Mouse (Mus musculus): ENCODE results near the gene Tbc1d16. TPM values are rescaled to one million over a fixed set of nuclear protein-coding genes. Genes with fewer than 3 reads are reported as not detected.

The Tbc1d16 gene
- polyA plus RNA-seq, 1 experiment = 1.2 TPM

GRCm38 (mm10) chr11:119215038-119215904 lies 13.0 kb downstream of the Tbc1d16 start:
- TF ChIP-seq POLR2A (IDR thresholded peaks at IDR 0.05; ENCODE audit: borderline replicate concordance, control insufficient read depth, low read depth, low read length) (no peak), CTCF (IDR thresholded peaks at IDR 0.05; ENCODE audit: control insufficient read depth, insufficient read depth, low read length) (no peak)
- H3K27ac ChIP-seq (ENCODE audit: control insufficient read depth, insufficient read depth, low read depth, low read length, poor library complexity) = no peak overlapping the region
- no peaks in the 10 kb centered on the region for H3K4me1 ChIP-seq (ENCODE audit: control insufficient read depth, insufficient read depth, low read length)
- WGBS = 8% methylated on average over 18 of the region's 18 CpGs
- H3K4me3 ChIP-seq (replicated peaks; ENCODE audit: control insufficient read depth, low read depth, low read length) = no peak overlapping the region

DNA sequence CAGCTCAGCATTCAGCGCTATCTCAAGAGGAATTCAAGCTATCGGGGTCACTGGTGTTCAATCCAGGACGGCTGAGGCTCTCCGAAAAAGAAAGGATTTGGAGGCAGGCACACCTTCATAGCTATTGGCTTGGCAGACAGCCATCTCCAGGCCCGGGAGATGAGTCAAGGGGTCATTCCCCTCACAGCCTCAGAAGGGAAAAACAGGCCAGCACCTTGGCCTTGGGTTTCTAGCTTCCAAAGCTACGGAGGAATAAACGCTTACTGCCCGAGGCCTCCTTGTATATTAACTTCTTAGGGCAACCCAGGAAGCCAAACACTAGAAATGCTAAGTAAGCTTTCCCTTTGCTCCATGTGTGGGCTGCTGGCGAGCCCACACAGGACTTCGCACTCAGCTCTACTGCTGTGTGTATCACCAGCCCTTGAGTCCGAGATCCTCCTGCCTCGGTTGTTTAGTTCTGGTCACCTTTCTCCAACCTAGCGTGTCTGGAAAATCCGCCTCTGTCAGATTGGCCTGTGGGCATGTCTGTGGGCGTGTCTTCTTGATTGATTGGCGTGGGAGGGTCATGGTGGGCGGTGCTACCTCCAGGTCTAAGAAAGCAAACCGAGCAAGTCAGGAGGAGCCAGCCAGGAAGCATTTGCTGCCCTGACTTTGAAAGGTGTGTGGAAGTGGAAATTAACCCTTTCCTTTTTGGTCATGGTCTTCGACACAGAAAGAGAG lies 15.0 kb downstream of the Tbc1d16 start:
- Histone ChIP-seq H3K27ac (ENCODE audit: control insufficient read depth, insufficient read depth, low read depth, low read length, poor library complexity) (no peak overlapping the region), H3K4me3 (replicated peaks; ENCODE audit: control insufficient read depth, low read depth, low read length) (no peak overlapping the region), H3K4me1 (ENCODE audit: control insufficient read depth, insufficient read depth, low read length) (no peaks in the 10 kb centered on the region)
- 79% methylated on average over 19 of the region's 19 CpGs for WGBS
- TF ChIP-seq CTCF (IDR thresholded peaks at IDR 0.05; ENCODE audit: control insufficient read depth, insufficient read depth, low read length) (no peak), POLR2A (IDR thresholded peaks at IDR 0.05; ENCODE audit: borderline replicate concordance, control insufficient read depth, low read depth, low read length) (no peak)

DNA sequence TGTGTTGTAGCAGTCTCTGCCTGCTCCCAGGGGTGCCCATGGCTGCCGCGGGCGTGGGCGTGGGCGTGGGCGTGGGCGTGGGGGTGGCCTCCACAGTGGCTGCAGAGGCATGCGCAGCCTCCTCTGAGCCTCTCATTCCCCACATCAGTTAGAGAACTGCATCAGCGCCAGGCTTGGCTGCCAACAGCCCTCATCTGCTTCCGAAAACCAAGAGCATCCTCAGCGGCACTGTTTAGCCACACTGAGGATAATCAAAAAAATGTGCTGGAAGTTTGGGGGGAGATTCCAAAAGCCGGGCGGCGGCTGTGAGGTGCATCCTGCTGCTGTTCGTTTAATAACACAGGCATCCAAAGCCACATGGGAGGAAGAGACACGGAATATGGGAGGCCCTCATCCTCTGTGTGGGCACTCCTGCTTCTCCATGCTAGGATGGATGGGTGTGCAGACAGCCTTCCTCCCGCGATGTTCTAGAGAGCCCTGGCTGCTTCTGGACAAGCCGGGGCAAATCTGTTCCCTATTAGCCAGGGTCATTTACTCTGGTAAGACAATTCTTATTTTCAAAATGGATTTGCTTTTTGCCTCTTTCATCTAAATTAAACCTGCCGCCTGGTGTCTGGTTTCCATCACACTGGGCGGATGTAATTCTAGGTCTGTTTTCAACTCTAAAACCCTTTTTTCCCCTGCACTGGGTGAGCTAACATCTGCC lies 16.5 kb downstream of the Tbc1d16 start:
- no peak overlapping the region for H3K4me3 ChIP-seq (replicated peaks; ENCODE audit: control insufficient read depth, low read depth, low read length)
- H3K4me1 ChIP-seq (ENCODE audit: control insufficient read depth, insufficient read depth, low read length) = no peaks in the 10 kb centered on the region
- TF ChIP-seq CTCF (IDR thresholded peaks at IDR 0.05; ENCODE audit: control insufficient read depth, insufficient read depth, low read length) = no peak
- no peak for TF ChIP-seq POLR2A (IDR thresholded peaks at IDR 0.05; ENCODE audit: borderline replicate concordance, control insufficient read depth, low read depth, low read length)
- WGBS = 83% methylated on average over 21 of the region's 21 CpGs
- no peak overlapping the region; the same call in 1 of the 2 replicates for H3K27ac ChIP-seq (ENCODE audit: control insufficient read depth, insufficient read depth, low read depth, low read length, poor library complexity)

GRCm38 (mm10) chr11:119210321-119211100 lies 17.8 kb downstream of the Tbc1d16 start:
- H3K4me3 ChIP-seq (replicated peaks; ENCODE audit: control insufficient read depth, low read depth, low read length) = no peak overlapping the region
- no peaks in the 10 kb centered on the region for H3K4me1 ChIP-seq (ENCODE audit: control insufficient read depth, insufficient read depth, low read length)
- 87% methylated on average over 32 of the region's 32 CpGs for WGBS
- H3K27ac ChIP-seq (ENCODE audit: control insufficient read depth, insufficient read depth, low read depth, low read length, poor library complexity) = no peak overlapping the region
- TF ChIP-seq CTCF (IDR thresholded peaks at IDR 0.05; ENCODE audit: control insufficient read depth, insufficient read depth, low read length) = no peak
- TF ChIP-seq POLR2A (IDR thresholded peaks at IDR 0.05; ENCODE audit: borderline replicate concordance, control insufficient read depth, low read depth, low read length) = no peak

- H3K4me3 ChIP-seq (replicated peaks; ENCODE audit: control insufficient read depth, low read depth, low read length) = no peak overlapping the region
- no peaks in the 10 kb centered on the region for H3K4me1 ChIP-seq (ENCODE audit: control insufficient read depth, insufficient read depth, low read length)
- no peak for TF ChIP-seq POLR2A (IDR thresholded peaks at IDR 0.05; ENCODE audit: borderline replicate concordance, control insufficient read depth, low read depth, low read length)
- no peak for TF ChIP-seq CTCF (IDR thresholded peaks at IDR 0.05; ENCODE audit: control insufficient read depth, insufficient read depth, low read length)
- 76% methylated on average over 10 of the region's 10 CpGs for WGBS
- no peak overlapping the region for H3K27ac ChIP-seq (ENCODE audit: control insufficient read depth, insufficient read depth, low read depth, low read length, poor library complexity)
Measured at GRCm38 (mm10) chr11:119209371-119210025, 18.8 kb downstream of the Tbc1d16 start.

GRCm38 (mm10) chr11:119208870-119209370 lies 19.4 kb downstream of the Tbc1d16 start:
- H3K4me3 ChIP-seq (replicated peaks; ENCODE audit: control insufficient read depth, low read depth, low read length) = no peak overlapping the region
- no peaks in the 10 kb centered on the region for H3K4me1 ChIP-seq (ENCODE audit: control insufficient read depth, insufficient read depth, low read length)
- TF ChIP-seq POLR2A (IDR thresholded peaks at IDR 0.05; ENCODE audit: borderline replicate concordance, control insufficient read depth, low read depth, low read length) (peak; percentile 15; the same call in 1 of the 2 replicates), CTCF (IDR thresholded peaks at IDR 0.05; ENCODE audit: control insufficient read depth, insufficient read depth, low read length) (no peak)
- no peak overlapping the region for H3K27ac ChIP-seq (ENCODE audit: control insufficient read depth, insufficient read depth, low read depth, low read length, poor library complexity)
- 93% methylated on average over 20 of the region's 20 CpGs for whole genome bisulfite sequencing

- Histone ChIP-seq H3K27ac (ENCODE audit: control insufficient read depth, insufficient read depth, low read depth, low read length, poor library complexity) (no peak overlapping the region; the same call in 1 of the 2 replicates), H3K4me3 (replicated peaks; ENCODE audit: control insufficient read depth, low read depth, low read length) (no peak overlapping the region), H3K4me1 (ENCODE audit: control insufficient read depth, insufficient read depth, low read length) (no peaks in the 10 kb centered on the region)
- WGBS = 78% methylated on average over 6 of the region's 6 CpGs
- TF ChIP-seq POLR2A (IDR thresholded peaks at IDR 0.05; ENCODE audit: borderline replicate concordance, control insufficient read depth, low read depth, low read length) (no peak), CTCF (IDR thresholded peaks at IDR 0.05; ENCODE audit: control insufficient read depth, insufficient read depth, low read length) (no peak)
Measured at GRCm38 (mm10) chr11:119207986-119208385, 20.3 kb downstream of the Tbc1d16 start.
